Mouse (Mus musculus) adrenal gland, adult 18-20 months (tissue): ENCODE measurements around the gene Polr2a. TPM values are rescaled to one million over a fixed set of nuclear protein-coding genes. Genes with fewer than 3 reads are reported as not detected.
"Not testable (repeated sequence)": the region's sequence is repeated elsewhere in the genome, so short reads cannot be mapped to it uniquely, and the experiment has no call there.

Experiments
- DNase-seq, 2 experiments: peaks; one replicate each; pipeline ENCODE4 v3.0.0; 2021 to 2022; ENCODE audit warnings: low spot score in 2 of 2
- total RNA-seq, 2 experiments: library from RNA; stranded (reverse); gene quantifications; 1 replicate in 1 of 2; 2 replicates in 1 of 2; pipeline ENCODE4 v1.2.3; 2021

The Polr2a gene
- total RNA-seq, 2 experiments from 2014 or later = 55.4 to 79.7 TPM

DNA sequence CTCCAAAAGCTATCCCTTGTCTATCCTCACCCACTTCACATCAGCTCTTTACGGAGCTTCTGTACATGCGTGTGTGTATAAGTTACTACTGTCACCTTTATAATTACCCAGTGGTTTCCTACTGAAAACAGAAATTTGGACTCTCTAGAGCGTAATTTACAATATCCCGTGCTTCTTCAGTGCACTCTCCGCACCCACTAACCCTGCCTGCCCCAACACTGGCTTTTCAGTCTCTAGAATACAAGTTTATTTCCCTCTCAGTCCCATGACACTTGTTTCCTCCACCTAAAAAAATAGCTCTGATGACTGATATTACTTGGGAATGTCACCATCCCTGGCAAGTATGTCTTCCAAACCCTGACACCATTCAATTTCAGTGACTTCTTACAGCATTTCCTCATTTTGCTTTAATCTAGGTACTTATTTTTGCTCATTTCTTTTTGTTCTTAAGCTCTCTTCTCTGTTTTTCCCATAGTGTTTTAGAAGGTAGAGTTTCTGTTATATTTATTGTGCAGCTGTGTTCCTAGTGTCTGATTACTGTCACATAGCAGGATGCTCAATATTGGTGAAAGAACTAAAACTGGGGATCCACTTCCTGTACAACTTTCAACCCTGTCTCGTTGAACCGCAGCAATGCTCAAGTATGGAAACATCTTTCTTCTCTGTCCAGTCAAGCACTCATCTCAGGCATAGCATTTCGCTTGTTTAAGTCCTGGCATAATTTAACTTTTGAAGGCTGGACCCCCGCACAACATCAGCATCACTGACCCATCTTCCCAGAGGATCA, 941 bp downstream of the Polr2a start:
- no peak for DNase-seq

DNA sequence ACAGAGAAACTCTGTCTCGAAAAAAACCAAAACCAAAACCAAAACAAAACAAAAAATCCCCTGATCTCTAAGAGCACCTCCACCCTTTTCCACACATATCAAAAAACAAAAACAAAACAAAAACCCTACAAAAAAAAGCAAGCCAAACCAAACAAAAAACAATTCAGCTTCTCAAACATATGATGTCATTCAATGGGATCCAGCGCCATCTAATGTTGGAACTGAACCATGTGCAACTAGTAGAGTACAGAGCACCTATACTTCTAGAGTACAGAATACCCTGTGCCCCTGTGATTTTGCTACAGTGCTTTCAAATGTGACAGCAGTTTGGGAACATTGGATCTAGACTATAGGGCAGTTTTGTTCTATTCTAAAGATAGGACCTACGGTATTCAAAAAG, 3.7 kb downstream of the Polr2a start:
- DNase-seq = no peak

DNA sequence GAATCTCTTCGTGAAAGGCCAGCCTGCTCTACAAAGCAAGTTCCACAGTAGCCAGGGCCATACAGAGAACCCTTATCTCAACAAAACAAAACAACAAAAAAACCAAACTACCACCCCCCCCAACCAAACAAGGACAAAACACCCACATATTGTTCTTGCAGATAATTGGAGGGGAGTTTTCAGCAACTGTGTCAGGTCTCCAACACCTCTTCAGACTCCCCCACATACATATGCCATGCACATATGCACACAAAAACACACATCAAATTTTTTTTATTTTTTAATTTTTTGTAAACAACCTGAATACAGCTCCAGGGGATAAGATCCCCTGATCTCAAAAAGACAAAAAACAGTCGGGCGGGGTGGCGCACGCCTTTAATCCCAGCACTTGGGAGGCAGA, 4.2 kb downstream of the Polr2a start:
- no peak for DNase-seq

DNA sequence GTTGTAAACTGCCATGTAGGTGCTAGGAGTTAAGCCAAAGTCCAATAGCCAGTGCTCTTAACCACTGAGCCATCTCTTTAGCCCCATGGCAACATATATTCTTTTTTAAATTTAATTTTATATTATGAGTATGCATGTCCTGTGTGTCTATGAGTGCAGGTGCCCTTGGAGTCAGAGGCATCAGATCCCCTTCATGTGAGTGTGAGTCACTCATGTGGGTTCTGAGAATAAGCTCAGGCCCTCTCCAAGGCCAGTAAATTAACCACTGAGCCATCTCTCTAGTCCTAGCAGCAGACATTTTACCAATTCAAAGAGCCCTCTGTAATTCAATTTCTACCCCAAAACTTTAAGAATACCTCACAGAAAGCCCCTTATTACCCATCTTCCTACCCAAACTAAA, 5.8 kb downstream of the Polr2a start:
- no peak for DNase-seq

DNA sequence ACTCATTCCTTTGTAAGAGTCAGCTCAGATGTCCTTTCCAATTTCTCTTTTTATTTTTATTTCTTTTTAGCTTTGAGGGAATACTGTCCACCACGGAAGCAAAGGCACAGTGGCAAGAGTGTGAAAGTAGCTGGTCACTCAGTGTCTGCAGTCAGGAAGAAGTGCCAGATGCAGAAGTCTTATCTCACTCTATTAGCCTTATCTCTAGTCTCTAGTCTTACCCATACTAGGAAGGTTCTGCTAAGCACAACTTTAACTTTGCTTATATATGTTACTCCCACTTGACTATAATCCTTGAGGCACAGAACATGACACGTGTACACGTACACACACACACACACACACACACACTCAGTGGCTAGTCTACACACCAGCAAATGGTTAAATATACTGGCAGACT, 6.8 kb downstream of the Polr2a start:
- DNase-seq = no peak

DNA sequence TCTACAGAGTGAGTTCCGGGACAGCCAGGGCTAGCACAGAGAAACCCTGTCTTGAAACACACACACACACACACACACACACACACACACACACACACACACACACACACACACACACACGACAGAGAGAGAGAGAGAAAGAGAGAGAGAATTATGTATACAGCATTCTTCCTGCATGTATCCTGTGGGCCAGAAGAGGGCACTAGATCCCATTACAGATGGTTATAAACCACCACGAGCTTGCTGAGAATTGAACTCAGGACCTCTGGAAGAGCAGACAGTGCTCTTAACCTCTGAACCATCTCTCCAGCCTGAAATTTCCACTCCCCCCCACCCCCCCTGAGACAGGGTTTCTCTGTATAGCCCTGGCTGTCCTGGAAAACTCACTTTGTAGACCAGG, 27.0 kb downstream of the Polr2a start:
- DNase-seq = not testable (repeated sequence)

DNA sequence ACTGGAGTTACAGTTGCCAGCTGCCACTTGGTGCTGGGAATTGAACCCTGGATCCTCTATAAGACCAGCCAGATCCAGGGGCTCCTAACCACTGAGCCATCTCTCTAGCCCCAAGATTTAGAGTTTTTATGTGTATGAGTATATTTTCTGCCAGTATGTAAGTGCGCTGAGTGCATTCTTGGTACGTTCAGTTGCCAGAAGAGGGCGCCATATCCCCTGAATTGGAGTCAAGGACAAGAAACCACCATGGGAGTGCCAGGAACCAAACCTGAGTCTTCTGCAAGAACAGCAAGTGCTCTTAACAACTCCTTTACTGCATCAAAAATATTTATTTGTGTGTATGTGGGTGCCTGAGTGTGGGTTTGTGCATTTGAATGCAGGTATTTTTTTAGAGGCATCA, 29.4 kb downstream of the Polr2a start:
- peak; percentile 49 to 69 for DNase-seq

DNA sequence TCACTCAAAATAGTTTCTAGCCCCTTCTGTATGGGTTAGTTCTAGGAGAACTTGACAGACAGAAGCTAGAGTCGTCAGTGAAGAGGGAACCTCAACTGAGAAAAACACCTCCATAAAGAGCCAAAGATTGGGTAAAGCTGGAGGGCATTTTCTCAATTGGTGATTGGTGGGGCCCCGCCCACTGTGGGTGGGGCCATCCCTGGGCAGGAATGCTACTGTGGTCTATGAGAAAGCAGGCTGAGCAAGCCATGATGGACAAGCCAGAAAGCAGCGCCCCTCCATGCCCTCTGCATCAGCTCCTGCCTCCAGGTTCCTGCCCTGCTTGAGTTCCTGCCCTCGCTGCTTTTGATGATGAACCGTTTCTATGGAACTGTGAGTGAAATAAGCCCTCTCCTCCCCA, 32.5 kb downstream of the Polr2a start:
- no peak for DNase-seq

DNA sequence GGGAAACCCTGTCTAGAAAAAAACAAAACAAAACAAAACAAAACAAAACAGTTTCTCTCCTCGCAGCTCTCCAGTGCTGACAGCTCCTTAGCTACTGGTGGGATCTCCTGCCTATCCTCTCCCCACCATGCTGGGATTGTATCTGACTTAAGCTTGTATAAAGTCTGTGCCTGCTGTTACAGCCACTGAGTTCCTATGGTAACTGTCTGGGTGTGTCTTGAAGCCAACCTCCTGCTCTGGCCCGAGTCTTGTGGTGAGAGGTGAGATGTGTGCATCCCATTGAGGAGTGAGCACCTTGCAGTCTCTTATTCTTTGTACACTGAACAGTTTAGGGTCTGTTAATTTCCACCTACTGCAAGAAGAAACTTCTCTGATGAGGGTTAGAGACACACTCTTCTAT, 35.4 kb downstream of the Polr2a start:
- no peak for DNase-seq

DNA sequence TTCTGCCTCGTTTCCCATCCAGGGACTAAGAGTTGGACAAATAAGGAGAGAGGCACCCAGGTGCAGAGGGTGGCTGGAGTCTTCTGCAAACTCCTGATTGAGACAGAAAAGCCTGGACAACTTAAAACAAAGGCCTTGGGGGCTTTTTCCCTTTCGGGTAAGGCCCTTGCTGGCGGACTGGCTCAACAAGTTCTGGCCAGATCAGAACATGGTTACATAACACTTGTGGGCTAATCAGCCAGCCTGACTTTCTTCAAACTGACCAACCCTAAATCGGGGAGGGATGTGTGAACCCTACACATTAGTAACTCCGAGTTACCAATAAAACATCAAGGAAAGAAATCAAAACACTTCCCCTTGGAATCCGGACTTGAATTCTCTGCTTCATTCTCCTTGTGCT, 37.6 kb downstream of the Polr2a start:
- no peak for DNase-seq

DNA sequence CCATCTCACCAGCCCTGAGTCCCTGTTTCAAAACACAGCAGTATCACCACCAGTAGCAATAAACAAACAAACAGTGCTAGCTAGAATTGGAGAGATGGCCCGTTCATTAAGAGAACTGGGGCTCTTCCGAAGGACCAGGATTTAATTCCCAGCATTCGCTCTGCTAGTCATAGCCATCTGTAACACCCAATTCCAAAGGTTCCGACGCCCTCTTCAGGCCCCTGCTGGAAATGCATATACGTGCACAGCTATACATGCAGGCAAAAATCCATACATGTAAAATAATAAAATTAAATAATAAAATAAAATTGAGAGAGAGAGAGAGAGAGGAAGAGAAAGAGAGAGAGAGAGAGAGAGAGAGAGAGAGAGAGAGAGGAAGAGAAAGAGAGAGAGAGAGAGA, 39.0 kb downstream of the Polr2a start:
- no peak for DNase-seq

DNA sequence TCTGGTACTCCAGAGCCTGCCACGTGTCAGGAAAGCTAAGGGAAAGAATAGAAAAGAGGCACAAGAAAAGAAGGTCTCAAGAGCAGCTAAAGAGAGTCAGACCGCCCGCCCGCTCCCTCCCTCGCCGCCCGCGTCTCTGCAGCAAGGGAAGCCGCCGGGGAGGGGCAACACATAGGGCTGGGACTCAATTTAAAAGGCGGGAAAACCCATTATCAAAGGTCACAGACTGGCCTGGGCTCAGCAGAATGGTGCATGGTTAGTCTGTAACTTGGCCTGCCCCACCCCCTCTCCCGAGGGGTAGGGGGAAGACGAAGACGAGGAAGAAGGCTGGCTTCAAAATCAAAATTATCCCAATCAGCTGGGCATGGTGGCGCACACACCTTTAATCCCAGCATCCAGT, 39.8 kb downstream of the Polr2a start:
- no peak for DNase-seq

DNA sequence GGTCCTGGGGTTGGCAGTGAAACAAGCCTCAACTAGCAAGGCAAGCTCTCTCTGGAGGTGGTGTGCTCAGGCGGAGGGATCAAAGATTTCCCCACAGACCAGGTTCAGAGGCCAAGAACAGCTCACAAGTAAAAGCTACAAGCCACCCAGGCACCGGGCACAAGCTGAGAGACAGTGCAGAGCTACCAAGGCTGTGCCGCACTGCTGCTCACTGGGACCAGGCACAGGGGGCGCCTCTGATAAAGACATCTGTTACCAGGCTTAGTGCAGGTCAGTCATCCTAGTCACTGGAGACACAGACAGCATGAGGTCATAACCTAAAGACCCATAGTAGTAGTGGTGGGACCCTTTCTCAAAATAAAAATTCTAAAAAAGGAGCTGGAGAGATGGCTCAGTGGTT, 41.5 kb downstream of the Polr2a start:
- DNase-seq = no peak

DNA sequence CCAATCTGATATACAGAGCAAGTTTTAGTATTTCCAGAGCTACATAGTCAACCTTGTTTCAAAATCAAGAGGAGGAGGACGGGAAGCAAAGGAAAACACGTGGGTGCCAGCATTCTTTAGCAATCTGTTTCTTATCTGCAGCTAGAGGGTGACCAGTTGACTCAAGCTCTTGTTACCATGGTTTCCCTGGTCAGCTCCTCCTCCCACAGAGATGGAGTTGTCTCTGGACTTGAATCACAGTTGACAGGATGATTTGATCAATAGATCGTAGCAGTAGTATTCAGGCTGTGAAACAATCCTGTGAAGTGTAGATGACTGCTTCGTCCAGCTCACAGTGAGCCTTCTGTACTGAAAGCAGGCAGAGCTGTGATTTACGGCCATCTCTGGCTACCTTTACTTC, 42.5 kb downstream of the Polr2a start:
- peak in 1 of 2 experiments; percentile 20 for DNase-seq

DNA sequence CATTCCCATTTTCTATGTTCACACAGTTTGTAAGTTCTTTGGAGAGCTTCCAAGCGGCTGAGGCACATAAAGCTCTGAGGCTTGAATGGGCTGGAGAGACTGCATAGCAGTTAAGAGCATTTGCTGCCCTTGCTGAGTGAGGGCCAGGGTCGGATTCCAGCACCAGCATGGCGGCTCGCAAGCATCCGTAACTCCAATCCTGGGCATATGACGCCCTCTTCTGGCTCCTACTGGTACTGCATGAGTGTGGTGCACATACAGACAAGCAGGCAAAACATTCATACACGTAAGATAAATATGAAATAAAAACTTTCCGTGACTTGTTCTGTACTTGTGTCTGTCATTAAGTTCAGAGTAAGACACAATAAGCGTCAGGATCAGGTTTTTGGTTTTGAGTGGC, 43.0 kb downstream of the Polr2a start:
- DNase-seq = peak; percentile 48 to 63

DNA sequence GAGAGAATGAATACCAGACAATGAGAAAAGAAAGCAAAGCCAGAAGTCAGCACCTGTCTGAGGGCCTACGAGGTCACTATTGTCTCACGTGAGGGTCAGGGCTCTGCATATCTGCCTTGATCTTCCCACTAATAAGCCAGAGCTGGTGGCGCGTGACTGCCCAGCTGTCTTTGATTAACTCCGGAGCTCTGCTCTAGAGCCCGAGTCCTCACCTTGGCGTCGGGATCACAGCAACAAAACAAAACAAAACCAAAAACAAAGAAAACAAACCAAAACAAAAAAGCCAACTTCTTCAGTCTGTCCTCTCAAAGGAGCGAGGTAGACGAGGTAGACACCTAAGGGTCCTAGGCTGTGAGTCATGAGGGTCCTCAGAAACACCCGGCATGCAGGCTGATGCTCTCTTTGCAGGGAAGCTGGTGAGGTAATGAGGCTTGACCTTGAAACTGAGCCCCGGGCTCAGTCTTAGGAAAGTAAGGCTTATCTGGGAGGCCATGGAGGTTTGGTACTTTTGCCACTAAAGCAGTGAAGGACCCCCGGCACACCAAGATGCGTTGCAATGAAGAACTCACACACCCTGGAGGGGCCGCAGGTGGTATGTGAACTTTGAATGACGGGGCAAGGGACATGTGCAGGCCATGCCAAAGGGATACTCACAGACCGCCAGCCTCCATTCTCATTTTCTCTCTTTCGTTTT, 43.7 kb downstream of the Polr2a start:
- DNase-seq = no peak

DNA sequence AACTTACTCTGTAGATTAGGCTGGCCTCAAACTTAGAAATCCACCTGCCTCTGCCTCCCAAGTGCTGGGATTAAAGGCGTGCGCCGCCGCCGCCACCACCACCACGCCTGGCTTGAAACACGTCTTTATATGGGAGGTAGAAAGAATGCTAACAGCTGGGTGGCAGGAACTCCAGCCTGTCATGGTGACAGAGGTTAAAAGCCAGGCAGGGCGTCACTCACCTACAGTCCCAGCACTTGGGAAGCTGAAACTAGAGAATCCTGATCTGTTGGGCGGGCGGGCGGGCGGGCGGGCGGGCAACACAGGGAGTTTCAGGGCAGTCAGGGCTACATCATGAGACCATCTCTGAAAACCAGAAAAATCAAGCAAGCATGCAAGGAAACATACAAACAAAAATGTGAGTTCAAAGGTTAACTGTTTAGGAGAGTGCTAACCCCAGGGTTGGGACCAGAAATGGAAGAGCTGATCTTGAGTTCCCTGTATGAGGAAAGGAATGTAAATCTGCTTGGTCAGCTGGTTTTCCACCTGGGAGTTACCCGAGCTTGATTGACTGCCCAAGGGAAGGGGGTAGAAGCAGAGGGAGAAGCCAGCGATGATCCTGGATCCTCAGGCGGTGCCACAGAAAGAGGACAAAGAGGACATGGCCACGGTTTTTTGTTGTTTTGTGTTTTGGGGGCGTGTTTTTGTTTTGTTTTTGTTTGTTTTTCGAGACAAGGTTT, 45.3 kb downstream of the Polr2a start:
- no peak for DNase-seq

DNA sequence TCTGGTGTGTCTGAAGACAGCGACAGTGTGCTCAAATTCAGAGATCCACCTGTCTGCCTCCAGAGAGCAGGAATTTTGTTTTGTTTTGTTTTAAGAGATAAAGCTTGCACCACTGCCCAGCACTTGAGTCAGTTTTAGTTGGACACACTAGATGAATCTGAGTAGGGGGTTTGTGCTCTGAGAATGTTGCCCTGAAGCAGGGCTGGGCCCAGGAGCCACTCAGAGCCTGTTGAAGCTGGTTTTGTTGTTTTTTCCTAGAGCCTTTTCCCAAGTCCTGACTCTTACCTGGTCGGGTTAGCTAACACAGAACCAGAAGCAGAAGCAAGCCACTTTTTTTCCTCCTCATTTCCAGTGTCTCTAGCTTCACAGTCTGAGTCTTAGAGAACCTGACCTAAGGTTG, 47.4 kb downstream of the Polr2a start:
- DNase-seq = no peak

DNA sequence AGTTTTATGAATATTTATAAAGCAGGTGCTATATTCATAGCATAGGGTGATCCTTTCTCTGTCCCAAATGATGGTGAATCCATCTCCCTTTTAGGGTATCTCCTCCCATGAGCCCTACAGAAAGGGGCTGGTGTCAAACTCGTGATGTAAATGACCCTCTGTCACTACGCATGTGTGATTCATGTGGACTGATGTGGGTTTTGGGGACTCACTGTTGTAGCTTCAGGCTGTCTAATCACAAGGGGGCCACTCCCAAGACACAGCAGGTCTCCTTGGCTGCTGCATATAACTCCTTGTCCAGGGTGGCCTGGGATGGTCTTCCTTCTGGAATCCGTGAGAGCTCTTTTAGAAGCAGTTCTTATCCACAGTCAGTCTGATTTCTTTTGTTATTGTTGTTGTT, 48.0 kb downstream of the Polr2a start:
- no peak for DNase-seq

DNA sequence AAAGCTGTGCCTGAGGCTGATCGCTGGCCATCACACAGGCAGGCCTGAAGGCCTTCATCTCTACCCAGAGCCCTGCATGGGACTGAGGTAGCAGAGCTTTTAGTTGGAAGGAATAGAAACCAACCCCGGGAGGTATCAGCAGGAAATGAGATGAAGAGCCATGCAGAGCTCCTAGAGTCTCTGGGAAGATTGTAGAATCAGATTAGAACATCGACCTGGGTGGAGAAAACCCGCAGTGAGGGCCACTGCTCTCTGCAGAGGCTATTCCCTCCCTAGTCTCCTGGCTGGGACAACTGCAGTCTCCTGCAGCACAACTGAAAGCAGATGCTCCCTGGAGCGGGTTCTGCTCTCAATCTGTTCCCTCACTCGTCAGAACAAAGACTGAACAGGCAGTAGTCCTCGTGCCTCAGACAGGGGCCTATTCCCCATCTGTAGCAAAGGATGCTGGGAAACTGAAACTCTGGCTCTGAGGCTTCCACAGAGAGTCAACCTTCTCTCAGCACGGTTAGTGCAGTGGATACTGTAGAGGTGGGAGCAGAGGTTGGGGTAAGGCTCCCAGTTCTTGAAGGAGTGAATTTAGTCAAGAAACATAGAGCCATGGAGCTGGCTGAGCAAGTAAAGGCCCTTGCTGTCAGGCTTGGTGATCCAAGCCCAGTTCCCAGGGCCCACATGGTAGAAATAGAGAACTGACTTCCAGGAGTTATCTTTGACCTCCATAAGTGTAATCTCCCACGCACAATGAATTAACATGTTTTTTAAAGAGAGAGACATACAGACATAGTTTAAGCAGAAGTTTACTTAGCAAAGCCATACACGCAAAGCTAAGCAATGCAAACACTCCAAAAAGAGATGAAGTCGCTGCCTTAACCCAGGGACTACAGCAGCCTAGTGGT, 48.6 kb downstream of the Polr2a start:
- no peak for DNase-seq

DNA sequence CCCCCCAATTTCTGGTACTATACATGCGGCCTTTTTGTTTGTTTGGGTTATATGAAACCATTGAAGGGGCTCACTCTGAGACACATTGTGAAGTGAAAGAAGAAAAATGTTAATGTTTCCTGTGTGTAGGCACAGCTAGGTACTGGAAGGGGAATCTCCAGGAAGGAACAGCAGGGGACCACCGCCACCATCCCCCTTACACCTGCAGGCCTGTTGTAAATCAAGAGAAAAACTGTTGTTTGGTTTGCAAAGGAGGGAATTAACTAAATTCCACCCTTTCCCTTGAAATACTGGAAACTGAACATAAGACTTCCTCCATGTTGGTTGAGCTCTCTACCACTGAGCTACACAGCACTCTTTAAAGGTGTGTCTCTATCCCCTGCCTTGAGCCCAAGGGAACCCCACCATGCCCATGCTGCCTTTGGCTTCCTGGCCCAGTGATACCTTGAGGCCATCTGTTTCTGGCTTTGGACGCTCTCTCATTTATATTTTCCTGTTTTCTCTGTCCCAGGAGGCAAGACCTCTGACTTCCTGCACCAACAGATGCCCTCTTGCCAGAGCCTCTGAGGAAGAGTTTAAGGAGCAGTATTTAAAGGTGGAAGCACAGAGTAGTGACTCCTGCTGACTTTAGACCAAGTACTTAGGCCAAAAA, 49.7 kb downstream of the Polr2a start:
- no peak for DNase-seq
